Mouse (Mus musculus): ENCODE measurements around the gene Naaladl2.
A peak's percentile ranks its signal among the peaks of the same experiment; 100 is the strongest.
"Not testable (repeated sequence)": the region's sequence is repeated elsewhere in the genome, so short reads cannot be mapped to it uniquely, and the experiment has no call there.

Naaladl2 gene

GRCm38 (mm10) chr3:24217476-24217875 lies 926.6 kb downstream of the Naaladl2 start:
- DNase-seq: no peak

GRCm38 (mm10) chr3:24166531-24166930 lies 977.5 kb downstream of the Naaladl2 start:
- no peak for DNase-seq

- no peak for DNase-seq
Measured at GRCm38 (mm10) chr3:24163992-24164391, 980.1 kb downstream of the Naaladl2 start.

- not testable (repeated sequence) for DNase-seq
Measured at GRCm38 (mm10) chr3:24151086-24151815, 992.8 kb downstream of the Naaladl2 start.

GRCm38 (mm10) chr3:24142808-24143207 lies 1001.3 kb downstream of the Naaladl2 start:
- no peak for DNase-seq

- no peak for DNase-seq
Measured at GRCm38 (mm10) chr3:24138002-24138401, 1006.1 kb downstream of the Naaladl2 start.

GRCm38 (mm10) chr3:24126200-24126599 lies 1017.9 kb downstream of the Naaladl2 start:
- no peak for DNase-seq

- no peak for DNase-seq
Measured at GRCm38 (mm10) chr3:24124034-24124433, 1020.0 kb downstream of the Naaladl2 start.

GRCm38 (mm10) chr3:24118136-24118535 lies 1025.9 kb downstream of the Naaladl2 start:
- DNase-seq: no peak

GRCm38 (mm10) chr3:24114849-24115248 lies 1029.2 kb downstream of the Naaladl2 start:
- DNase-seq: no peak

- DNase-seq: no peak
Measured at GRCm38 (mm10) chr3:24113360-24113759, 1030.7 kb downstream of the Naaladl2 start.

- no peak for DNase-seq
Measured at GRCm38 (mm10) chr3:24106391-24106790, 1037.7 kb downstream of the Naaladl2 start.

GRCm38 (mm10) chr3:24079761-24080160 lies 1064.3 kb downstream of the Naaladl2 start:
- no peak for DNase-seq

- no peak for DNase-seq
Measured at GRCm38 (mm10) chr3:24071169-24071797, 1072.8 kb downstream of the Naaladl2 start.

GRCm38 (mm10) chr3:24070424-24071168 lies 1073.5 kb downstream of the Naaladl2 start:
- DNase-seq: no peak

- DNase-seq: no peak
Measured at GRCm38 (mm10) chr3:24048217-24048616, 1095.8 kb downstream of the Naaladl2 start.

GRCm38 (mm10) chr3:24001741-24002140 lies 1142.3 kb downstream of the Naaladl2 start:
- no peak for DNase-seq

- DNase-seq: no peak
Measured at GRCm38 (mm10) chr3:23973727-23974126, 1170.3 kb downstream of the Naaladl2 start.

GRCm38 (mm10) chr3:23972747-23973667 lies 1171.1 kb downstream of the Naaladl2 start:
- no peak for DNase-seq

- no peak for DNase-seq
Measured at GRCm38 (mm10) chr3:23962961-23963621, 1181.0 kb downstream of the Naaladl2 start.

GRCm38 (mm10) chr3:23946182-23946581 lies 1197.9 kb downstream of the Naaladl2 start:
- no peak for DNase-seq

- DNase-seq: peak; percentile 40 to 72
Measured at GRCm38 (mm10) chr3:23937299-23937698, 1206.8 kb downstream of the Naaladl2 start.
